Mouse (Mus musculus): ENCODE measurements at regions not wholly inside any gene's neighbourhood (a gene's known extent, or its start where the extent isn't known, plus 50 kb on each side); places are given as distances from the start of the nearest gene placed in this dataset.

- no peak for TF ChIP-seq CTCF (IDR thresholded peaks at IDR 0.05)
- no peak for TF ChIP-seq EP300 (IDR thresholded peaks at IDR 0.05)
Measured at GRCm38 (mm10) chr1:52571674-52572073, 58.8 kb upstream of the Nemp2 start.

Data from lung, postnatal 0 days (tissue).